Mouse (Mus musculus) heart, postnatal 0 days (tissue): ENCODE data around the gene 4930512M02Rik.

Experiments
- CTCF ChIP-seq: IDR thresholded peaks from 2 replicates; pipeline ENCODE4 v1.5.1; 2016; ENCODE audit warnings: antibody characterized with exemption, control low read depth, low read depth
- EP300 ChIP-seq: IDR thresholded peaks from 2 replicates; pipeline ENCODE4 v1.6.1; 2016; ENCODE audit warnings: antibody characterized with exemption, low read depth

- TF ChIP-seq EP300 = no peak
- no peak for TF ChIP-seq CTCF
These were observed 56.9 kb downstream of the 4930512M02Rik start for GRCm38 (mm10) chr11:11570747-11571146.
